Mouse (Mus musculus) heart, postnatal 4 days (tissue): ENCODE results near the gene Agpat3. TPM values are rescaled to one million over a fixed set of nuclear protein-coding genes. Genes with fewer than 3 reads are reported as not detected.
A peak's percentile ranks its signal among the peaks of the same experiment; 100 is the strongest.

Experiments
- DNase-seq: peaks from one replicate; pipeline ENCODE4 v3.0.0; 2021
- total RNA-seq, 2 experiments: library from RNA; stranded (reverse); gene quantifications; 2 replicates each; pipeline ENCODE4 v1.2.3; 2021

Gene Agpat3
- total RNA-seq, 2 experiments from 2014 or later = 242 to 263 TPM

GRCm38 (mm10) chr10:78296371-78296770, 55.9 kb downstream of the Agpat3 start:
- no peak for DNase-seq

GRCm38 (mm10) chr10:78293576-78293975, 58.7 kb downstream of the Agpat3 start:
- DNase-seq = no peak

GRCm38 (mm10) chr10:78292381-78292780, 59.9 kb downstream of the Agpat3 start:
- DNase-seq = no peak

- no peak for DNase-seq
These were observed 61.4 kb downstream of the Agpat3 start for GRCm38 (mm10) chr10:78290730-78291535.

- DNase-seq = no peak
These were observed 63.4 kb downstream of the Agpat3 start for GRCm38 (mm10) chr10:78288896-78289295.

- no peak for DNase-seq
These were observed 64.2 kb downstream of the Agpat3 start for GRCm38 (mm10) chr10:78288135-78288534.

- DNase-seq = no peak
These were observed 64.7 kb downstream of the Agpat3 start for GRCm38 (mm10) chr10:78287465-78288132.

GRCm38 (mm10) chr10:78285959-78286358, 66.3 kb downstream of the Agpat3 start:
- DNase-seq = no peak

- no peak for DNase-seq
These were observed 66.9 kb downstream of the Agpat3 start for GRCm38 (mm10) chr10:78285409-78285808.

- no peak for DNase-seq
These were observed 67.5 kb downstream of the Agpat3 start for GRCm38 (mm10) chr10:78284812-78285211.

GRCm38 (mm10) chr10:78282411-78282810, 69.9 kb downstream of the Agpat3 start:
- DNase-seq = no peak

- no peak for DNase-seq
These were observed 71.8 kb downstream of the Agpat3 start for GRCm38 (mm10) chr10:78280486-78280885.

- DNase-seq = peak; percentile 67
These were observed 73.1 kb downstream of the Agpat3 start for GRCm38 (mm10) chr10:78279210-78279609.

GRCm38 (mm10) chr10:78277835-78278234, 74.5 kb downstream of the Agpat3 start:
- peak; percentile 18 for DNase-seq

GRCm38 (mm10) chr10:78276242-78276641, 76.0 kb downstream of the Agpat3 start:
- DNase-seq = no peak

- DNase-seq = peak; percentile 39
These were observed 79.4 kb downstream of the Agpat3 start for GRCm38 (mm10) chr10:78272932-78273331.

GRCm38 (mm10) chr10:78265881-78266280, 86.4 kb downstream of the Agpat3 start:
- DNase-seq = no peak

GRCm38 (mm10) chr10:78264735-78265134, 87.6 kb downstream of the Agpat3 start:
- DNase-seq = no peak

- no peak for DNase-seq
These were observed 91.2 kb downstream of the Agpat3 start for GRCm38 (mm10) chr10:78260916-78261650.

GRCm38 (mm10) chr10:78260322-78260721, 92.0 kb downstream of the Agpat3 start:
- DNase-seq = no peak

GRCm38 (mm10) chr10:78259702-78260101, 92.6 kb downstream of the Agpat3 start:
- DNase-seq = no peak

- no peak for DNase-seq
These were observed 93.1 kb downstream of the Agpat3 start for GRCm38 (mm10) chr10:78259230-78259629.

- DNase-seq = no peak
These were observed 94.1 kb downstream of the Agpat3 start for GRCm38 (mm10) chr10:78258142-78258675.
